Mouse (Mus musculus) stomach, embryonic 15.5 days (tissue): ENCODE results near the gene Tmem145. TPM values are rescaled to one million over a fixed set of nuclear protein-coding genes. Genes with fewer than 3 reads are reported as not detected.
"Not testable (repeated sequence)": the region's sequence is repeated elsewhere in the genome, so short reads cannot be mapped to it uniquely, and the experiment has no call there.

Experiments
- ATAC-seq: fragments of 200-750 bp; cut with Nextera tagmentation; 2 replicates; pipeline ENCODE4 v1.8.0; 2017; ENCODE audit warnings: low read depth, moderate number of reproducible peaks, moderate TSS enrichment; ENCODE audit not compliant: insufficient read depth, low FRiP score
- H3K27ac ChIP-seq: fragments of 300-500 bp; sonication (generic); 2 replicates; pipeline ENCODE4 v1.5.1; 2015; ENCODE audit warnings: mild to moderate bottlenecking, inconsistent platforms
- H3K27me3 ChIP-seq: fragments of 300-500 bp; sonication (generic); replicated peaks from 2 replicates; pipeline ENCODE4 v1.6.1; 2015; ENCODE audit warnings: inconsistent platforms
- H3K36me3 ChIP-seq: fragments of 300-500 bp; sonication (generic); 2 replicates; pipeline ENCODE4 v1.6.1; 2015; ENCODE audit warnings: inconsistent platforms
- H3K4me1 ChIP-seq: fragments of 300-500 bp; sonication (generic); 2 replicates; pipeline ENCODE4 v1.6.1; 2015; ENCODE audit warnings: inconsistent platforms
- H3K4me2 ChIP-seq: fragments of 300-500 bp; sonication (generic); 2 replicates; pipeline ENCODE4 v1.6.1; 2015; ENCODE audit warnings: mild to moderate bottlenecking, inconsistent platforms
- H3K4me3 ChIP-seq: fragments of 300-500 bp; sonication (generic); replicated peaks from 2 replicates; pipeline ENCODE4 v1.5.1; 2015; ENCODE audit warnings: inconsistent platforms
- H3K9ac ChIP-seq: fragments of 300-500 bp; sonication (generic); 2 replicates; pipeline ENCODE4 v1.6.1; 2015; ENCODE audit warnings: inconsistent platforms
- H3K9me3 ChIP-seq: fragments of 300-500 bp; sonication (generic); 2 replicates; pipeline ENCODE4 v1.6.1; 2016; ENCODE audit warnings: inconsistent platforms
- WGBS: fragments of 180-500 bp; shearing (Covaris S2); methylation state at CpG from one replicate; pipeline ENCODE4 v1.1.7; 2015; 5-methylcytosine and 5-hydroxymethylcytosine counted together
- polyA plus RNA-seq: library from polyadenylated mRNA; unstranded; fragments of >200 nt; fragmentation: Nextera tagmentation; extraction: Ambion mirVana; gene quantifications from 2 replicates; pipeline ENCODE4 v1.2.1, GENCODE M21; 2015

Tmem145 gene
- 1.4 and 1.6 TPM in 2 replicates for polyA plus RNA-seq

DNA sequence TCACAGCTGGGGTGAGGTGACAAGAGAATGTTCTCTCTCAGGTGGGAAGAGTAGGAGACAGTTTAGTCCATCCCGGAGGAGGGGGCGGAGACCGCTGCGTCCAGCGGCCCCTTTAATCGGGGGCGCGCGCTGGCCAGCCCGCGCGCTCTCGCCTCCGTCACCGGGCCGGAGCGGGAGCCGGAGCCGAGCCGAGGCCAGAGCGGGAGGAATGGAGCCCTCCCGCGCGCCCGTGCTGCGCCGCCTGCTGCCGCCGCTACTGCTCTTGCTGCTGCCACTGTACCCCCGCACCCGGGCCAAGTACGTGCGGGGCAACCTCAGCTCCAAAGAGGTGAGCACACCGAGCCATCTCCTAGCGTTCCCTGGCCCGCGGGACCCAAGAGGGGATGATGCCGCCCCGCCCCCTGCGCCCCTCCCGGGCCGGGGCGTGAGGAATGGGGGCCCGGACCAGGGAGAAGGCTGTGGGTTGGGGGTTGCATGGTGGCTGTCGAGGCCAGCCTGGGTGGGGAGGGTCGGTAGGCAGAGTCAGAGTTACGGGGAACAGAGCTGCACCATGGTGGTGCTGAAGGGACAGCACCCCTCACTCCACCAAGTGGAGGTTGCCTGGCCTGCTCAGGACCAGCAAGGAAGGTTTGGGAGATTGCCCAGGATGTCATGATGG lies at the start of gene Tmem145:
Gene Tmem145, plus strand, starts transcription at position 151 of the 658 bp plus-strand sequence.
- no peak within 1 kb of the TSS for H3K9ac ChIP-seq
- peaks cover 18% of the 10 kb centered on the region for H3K27me3 ChIP-seq
- peaks cover 9% of the 10 kb centered on the region; the same call in 1 of the 2 replicates for H3K4me1 ChIP-seq
- peak; percentile 69; the same call in 1 of the 2 replicates for ATAC-seq
- peak within 1 kb of the TSS; percentile 96 for H3K4me2 ChIP-seq
- H3K36me3 ChIP-seq = no peaks in the 10 kb centered on the region
- peak within 1 kb of the TSS; percentile 53 for H3K4me3 ChIP-seq
- no peaks in the 10 kb centered on the region for H3K9me3 ChIP-seq
- 0% methylated on average over 47 of the region's 47 CpGs for WGBS
- H3K27ac ChIP-seq = no peak within 1 kb of the TSS

DNA sequence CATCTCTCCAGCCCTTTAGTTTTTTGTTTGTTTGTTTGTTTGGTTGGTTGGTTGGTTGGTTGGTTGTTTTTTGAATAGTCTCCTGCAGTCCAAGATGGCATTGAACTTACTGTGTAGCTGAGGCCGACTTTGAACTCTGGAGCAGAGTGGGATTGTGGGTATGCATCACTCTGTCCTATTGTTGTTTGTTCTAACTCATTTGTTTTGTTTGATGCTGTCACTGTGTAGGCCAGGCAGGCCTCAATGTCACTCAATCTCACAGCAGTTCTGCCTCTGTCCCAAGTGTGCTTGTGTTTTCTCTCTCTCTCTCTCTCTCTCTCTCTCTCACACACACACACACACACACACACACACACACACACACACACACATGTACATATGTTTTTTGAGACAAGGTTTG lies 44.0 kb upstream of the Tmem145 start:
- no peak for ATAC-seq
- peaks cover 4% of the 10 kb centered on the region; the same call in 1 of the 2 replicates for H3K4me1 ChIP-seq
- H3K4me3 ChIP-seq = no peak overlapping the region
- H3K9ac ChIP-seq = no peak overlapping the region
- no peaks in the 10 kb centered on the region for H3K36me3 ChIP-seq
- H3K27me3 ChIP-seq = no peaks in the 10 kb centered on the region
- no peaks in the 10 kb centered on the region for H3K9me3 ChIP-seq
- H3K27ac ChIP-seq = no peak overlapping the region
- WGBS = 75% methylated on average over 1 of the region's 1 CpGs
- no peak overlapping the region for H3K4me2 ChIP-seq

DNA sequence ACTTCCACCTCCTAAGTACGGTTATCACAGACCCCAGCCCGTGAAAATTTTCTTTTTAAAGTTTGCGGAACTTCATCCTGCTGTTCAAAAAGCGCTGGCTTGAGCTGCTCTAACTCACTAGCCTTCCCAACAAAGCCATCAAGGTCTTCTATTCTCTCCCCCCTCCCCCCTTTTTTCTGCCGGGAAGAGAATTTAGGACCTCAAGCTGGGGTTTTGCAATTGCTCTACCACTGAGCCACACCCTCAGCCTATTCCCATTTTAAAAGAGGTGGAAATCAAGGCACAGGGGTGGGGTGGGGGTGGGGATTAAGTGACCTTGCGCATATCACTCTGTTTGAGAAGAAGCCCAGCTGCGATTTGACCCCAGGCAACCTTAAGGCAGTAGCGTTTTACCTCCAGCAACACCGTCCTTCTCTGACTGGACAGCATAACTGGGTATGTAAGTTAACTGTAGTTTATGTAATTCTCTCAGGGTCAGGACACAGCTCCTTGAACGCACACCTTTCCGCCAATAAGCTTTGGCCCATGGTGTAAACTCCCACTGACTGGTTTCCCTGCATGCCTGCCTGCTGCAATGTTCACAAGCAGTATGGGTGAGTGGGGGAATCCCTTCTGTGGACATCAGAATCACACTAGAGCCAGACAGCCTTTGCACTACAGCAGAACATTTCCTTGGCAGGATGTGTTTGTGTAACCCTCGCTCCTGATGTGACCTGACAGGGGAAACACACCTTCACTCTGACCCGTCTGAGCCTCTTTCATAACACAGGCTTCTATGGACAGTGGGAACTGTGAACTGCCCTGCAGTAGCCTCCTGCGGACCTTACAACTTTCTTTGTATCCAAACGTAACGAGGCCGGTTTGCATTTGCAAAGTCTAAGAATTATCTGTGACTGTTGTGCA lies 41.7 kb upstream of the Tmem145 start:
- 31% methylated on average over 17 of the region's 17 CpGs for WGBS
- Histone ChIP-seq H3K4me1 (peaks cover 13% of the 10 kb centered on the region), H3K4me2 (no peak overlapping the region), H3K27me3 (no peaks in the 10 kb centered on the region), H3K9me3 (no peaks in the 10 kb centered on the region), H3K36me3 (no peaks in the 10 kb centered on the region), H3K27ac (no peak overlapping the region), H3K9ac (no peak overlapping the region), H3K4me3 (no peak overlapping the region)
- ATAC-seq = no peak

DNA sequence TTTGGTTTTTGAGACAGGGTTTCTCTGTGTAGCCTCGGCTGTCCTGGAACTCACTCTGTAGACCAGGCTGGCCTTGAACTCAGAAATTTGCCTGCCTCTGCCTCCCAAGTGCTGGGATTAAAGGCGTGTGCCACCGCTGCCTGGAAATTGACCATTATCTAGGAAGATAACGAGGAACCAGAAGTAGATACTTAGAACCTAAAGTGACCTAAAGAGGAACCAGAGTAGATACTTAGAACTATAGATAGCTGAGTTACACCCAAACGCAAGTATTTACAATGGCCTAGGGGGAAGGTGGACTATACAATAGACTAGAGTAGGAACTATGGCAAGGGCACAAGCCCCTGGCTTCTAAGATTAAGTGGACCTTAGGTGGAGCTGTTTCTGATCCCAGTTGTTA lies 40.2 kb upstream of the Tmem145 start:
- not testable (repeated sequence) for H3K27ac ChIP-seq, H3K4me2 ChIP-seq, H3K9me3 ChIP-seq, H3K27me3 ChIP-seq, ATAC-seq, H3K9ac ChIP-seq, H3K36me3 ChIP-seq, H3K4me3 ChIP-seq
- 84% methylated on average over 5 of the region's 5 CpGs for WGBS
- peaks cover 26% of the 10 kb centered on the region for H3K4me1 ChIP-seq

DNA sequence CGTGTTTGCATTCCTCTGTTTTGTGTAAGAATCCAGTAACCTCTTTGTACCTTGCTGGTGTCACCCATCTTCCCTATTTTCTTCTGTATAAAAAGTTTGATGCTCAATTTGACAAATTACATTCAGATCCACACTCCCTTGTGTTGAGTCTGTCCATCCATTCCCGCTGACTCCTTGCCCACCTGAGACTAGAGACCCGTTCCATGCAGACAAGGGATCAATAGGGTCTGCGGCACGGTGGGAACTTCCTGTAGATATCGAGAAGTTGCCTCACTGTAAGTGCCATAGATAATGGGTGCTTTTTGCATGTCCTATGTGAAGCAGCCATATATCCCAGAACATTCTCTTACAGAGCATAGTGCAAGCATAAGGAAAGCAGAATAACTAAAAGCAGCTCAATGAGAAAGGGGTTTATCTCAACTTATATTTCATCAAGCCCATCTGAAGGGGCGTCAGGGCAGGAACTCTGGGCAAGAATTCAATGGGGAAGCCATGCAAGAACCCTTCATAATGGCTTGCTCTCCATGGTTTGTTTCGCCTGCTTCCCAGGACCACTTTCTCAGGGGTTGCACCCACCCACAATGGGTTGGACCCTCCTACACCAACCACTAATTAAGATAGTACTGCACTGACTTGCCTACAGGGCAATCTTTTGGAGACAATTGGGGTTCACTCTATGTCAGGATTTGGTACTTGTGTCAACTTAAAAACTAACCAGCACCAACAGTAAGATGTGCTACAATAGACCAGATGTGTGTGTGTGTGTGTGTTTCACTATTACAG lies 39.5 kb upstream of the Tmem145 start:
- H3K27ac ChIP-seq = no peak overlapping the region
- H3K27me3 ChIP-seq = no peaks in the 10 kb centered on the region
- no peak for ATAC-seq
- H3K9me3 ChIP-seq = no peaks in the 10 kb centered on the region
- 82% methylated on average over 8 of the region's 8 CpGs for WGBS
- peak overlapping the region; percentile 72; the same call in 1 of the 2 replicates for H3K4me2 ChIP-seq
- H3K9ac ChIP-seq = no peak overlapping the region
- H3K36me3 ChIP-seq = no peaks in the 10 kb centered on the region
- H3K4me1 ChIP-seq = peaks cover 26% of the 10 kb centered on the region
- H3K4me3 ChIP-seq = no peak overlapping the region; the same call in 1 of the 2 replicates

DNA sequence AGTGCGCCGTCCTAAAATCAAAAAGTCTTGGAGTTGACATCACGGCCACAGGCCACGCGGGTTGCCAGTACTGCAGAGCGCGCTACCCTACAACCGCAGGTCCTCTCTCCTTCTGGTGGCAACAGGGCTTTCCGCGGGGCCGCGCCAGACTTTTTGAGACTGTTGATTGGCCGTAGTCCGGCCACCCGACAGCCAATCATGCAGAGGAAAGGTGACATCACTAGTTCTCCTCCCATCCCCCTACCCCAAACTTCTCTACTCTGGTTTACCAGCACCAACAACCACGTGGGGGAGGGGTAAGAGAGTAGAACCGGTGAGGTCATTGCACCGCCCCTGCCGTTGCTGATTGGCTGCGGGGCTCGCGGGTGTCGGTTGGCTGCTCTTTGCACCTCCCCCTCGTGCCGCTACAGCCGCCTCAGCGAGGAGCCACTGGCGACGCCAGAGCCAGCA lies 38.6 kb upstream of the Tmem145 start, which contains the start of gene Cic:
Gene Cic, plus strand, starts transcription at position 404 of the 450 bp plus-strand sequence.
- peak within 1 kb of the TSS; percentile 55 for H3K9ac ChIP-seq
- peaks cover 26% of the 10 kb centered on the region for H3K4me1 ChIP-seq
- peaks cover 3% of the 10 kb centered on the region; the same call in 1 of the 2 replicates for H3K36me3 ChIP-seq
- no peaks in the 10 kb centered on the region for H3K27me3 ChIP-seq
- ATAC-seq = peak; percentile 82
- H3K4me3 ChIP-seq = peak within 1 kb of the TSS; percentile 74
- H3K4me2 ChIP-seq = peak within 1 kb of the TSS; percentile 82
- WGBS = under 1% methylated on average over 29 of the region's 29 CpGs
- peak within 1 kb of the TSS; percentile 91 for H3K27ac ChIP-seq
- no peaks in the 10 kb centered on the region for H3K9me3 ChIP-seq

DNA sequence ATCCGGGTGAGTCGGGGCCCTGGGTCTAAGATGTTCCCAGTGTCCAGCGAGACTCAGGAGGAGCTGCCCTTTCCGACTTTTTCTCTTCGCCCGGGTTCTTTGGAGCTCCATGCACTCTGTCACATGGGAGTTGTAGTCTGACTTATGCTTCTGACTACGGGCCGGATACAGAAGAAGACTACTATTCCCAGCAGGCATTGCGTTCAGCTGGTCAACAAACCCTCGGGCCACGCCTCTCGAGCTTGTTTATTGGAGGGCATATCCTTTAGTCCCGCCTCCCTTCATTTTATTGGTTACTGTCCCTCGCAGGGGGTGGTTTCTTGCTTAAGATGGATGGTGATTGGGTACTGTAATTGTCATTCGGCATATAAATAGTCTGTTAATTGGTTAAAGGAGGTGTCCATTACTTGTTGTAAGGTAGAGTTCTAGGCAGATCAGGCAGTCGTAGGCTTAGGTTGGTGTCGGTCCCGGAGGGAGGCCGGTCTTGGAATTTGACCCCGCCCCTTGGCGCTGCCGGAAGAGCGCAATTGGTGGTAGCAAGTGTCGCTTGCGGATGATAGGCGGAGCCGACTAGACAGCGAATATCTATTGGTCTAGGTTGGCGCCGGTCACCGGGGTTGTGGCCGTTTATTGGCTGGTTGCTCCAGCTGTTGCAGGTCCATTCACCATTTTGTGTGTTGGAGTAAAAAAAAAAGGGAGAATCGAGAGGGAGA lies 38.0 kb upstream of the Tmem145 start:
- ATAC-seq = peak; percentile 95
- Histone ChIP-seq H3K4me1 (peaks cover 26% of the 10 kb centered on the region), H3K9me3 (no peaks in the 10 kb centered on the region), H3K4me3 (peak overlapping the region; percentile 74), H3K9ac (peak overlapping the region; percentile 55; the same call in 1 of the 2 replicates), H3K27me3 (no peaks in the 10 kb centered on the region), H3K36me3 (peaks cover 8% of the 10 kb centered on the region), H3K4me2 (peak overlapping the region; percentile 82), H3K27ac (peak overlapping the region; percentile 91)
- WGBS = under 1% methylated on average over 33 of the region's 33 CpGs

DNA sequence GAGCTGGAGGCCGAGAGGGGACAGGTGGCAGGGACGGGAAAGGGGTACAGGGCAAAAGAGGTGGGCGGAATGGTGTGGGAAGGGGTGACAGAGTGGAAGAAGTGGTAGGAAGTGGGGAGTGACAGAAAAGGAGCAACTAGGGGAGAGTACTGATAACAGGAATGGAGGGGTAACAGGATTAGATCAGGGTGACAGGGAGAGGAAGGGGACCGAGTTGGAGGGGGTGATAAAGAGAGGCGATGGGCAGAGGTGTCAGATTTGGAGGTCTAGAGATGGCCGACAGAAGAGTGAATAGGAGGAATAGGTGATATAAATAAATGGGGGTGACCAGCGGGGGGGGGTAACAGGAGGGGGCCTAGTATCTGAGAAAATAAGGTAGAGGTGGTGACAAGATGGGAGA lies 37.3 kb upstream of the Tmem145 start:
- 1% methylated on average over 7 of the region's 7 CpGs for WGBS
- H3K4me2 ChIP-seq = peak overlapping the region; percentile 82
- peak overlapping the region; percentile 55 for H3K9ac ChIP-seq
- H3K27me3 ChIP-seq = no peaks in the 10 kb centered on the region
- peaks cover 15% of the 10 kb centered on the region for H3K36me3 ChIP-seq
- peak overlapping the region; percentile 84 for H3K27ac ChIP-seq
- H3K4me3 ChIP-seq = peak overlapping the region; percentile 74
- no peak for ATAC-seq
- H3K9me3 ChIP-seq = no peaks in the 10 kb centered on the region
- H3K4me1 ChIP-seq = peaks cover 31% of the 10 kb centered on the region

DNA sequence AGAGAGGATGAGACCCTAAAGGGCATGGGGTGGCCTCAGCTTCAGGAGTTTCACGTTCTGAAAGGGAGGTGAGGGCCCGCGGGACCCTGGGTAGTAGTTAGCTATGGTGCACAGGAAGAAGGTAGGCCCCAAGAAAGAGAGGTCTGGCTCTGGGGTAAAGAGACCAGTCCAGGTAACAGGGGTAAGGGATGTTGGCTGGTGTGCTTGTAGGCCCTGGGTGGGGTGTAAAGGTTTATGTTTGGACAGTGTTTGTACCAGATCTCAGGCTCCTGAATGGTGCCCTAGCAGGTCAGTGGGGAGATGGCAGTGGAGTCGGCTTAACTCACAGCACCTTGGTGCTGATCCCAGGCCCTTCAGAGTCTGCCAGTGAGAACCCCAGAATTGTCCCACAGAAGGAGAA lies 36.9 kb upstream of the Tmem145 start:
- no peaks in the 10 kb centered on the region for H3K9me3 ChIP-seq
- peak overlapping the region; percentile 74 for H3K4me3 ChIP-seq
- peak overlapping the region; percentile 82 for H3K4me2 ChIP-seq
- WGBS = 34% methylated on average over 4 of the region's 4 CpGs
- H3K9ac ChIP-seq = peak overlapping the region; percentile 55
- H3K4me1 ChIP-seq = peaks cover 32% of the 10 kb centered on the region
- no peak for ATAC-seq
- H3K27me3 ChIP-seq = no peaks in the 10 kb centered on the region
- peaks cover 19% of the 10 kb centered on the region for H3K36me3 ChIP-seq
- H3K27ac ChIP-seq = peak overlapping the region; percentile 84

DNA sequence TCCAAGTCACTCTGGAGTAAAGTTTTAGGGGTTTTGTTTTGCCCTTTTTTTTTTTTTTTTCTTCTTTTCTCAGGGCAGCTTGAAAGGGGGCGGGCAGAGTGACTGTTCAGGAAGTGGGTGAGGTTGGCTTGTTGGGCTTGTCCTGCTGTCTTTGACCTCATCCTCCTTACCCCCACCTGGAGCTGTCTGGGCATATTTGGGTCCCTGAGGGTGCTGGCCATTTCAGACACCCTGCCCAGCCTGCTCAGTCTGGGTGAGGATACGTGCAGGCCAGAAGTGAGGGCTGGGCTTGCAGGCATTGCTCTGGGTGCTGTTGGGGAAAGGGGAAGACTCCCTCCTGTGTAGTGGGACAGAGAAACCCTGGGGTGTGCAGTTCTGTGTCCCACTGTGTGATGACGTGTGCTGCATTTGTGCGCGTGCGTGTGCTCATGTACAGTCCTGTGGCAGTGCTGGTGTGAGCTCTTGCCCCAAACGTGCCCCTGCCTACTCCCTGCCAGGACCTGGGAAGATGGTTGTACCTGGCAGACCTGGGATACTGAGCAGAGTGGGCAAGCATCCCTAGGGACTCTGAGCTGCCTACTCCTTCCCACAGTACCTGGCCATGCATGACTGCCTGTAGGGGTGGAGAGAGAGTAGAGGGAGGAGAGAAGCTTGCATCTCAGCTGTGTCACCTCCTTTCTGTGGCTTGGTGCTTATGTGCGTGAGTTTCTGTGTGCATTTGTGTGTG lies 36.2 kb upstream of the Tmem145 start:
- H3K9me3 ChIP-seq = no peaks in the 10 kb centered on the region
- no peak for ATAC-seq
- peak overlapping the region; percentile 55; the same call in 1 of the 2 replicates for H3K9ac ChIP-seq
- 80% methylated on average over 8 of the region's 8 CpGs for WGBS
- peak overlapping the region; percentile 74 for H3K4me3 ChIP-seq
- H3K27ac ChIP-seq = peak overlapping the region; percentile 84; the same call in 1 of the 2 replicates
- no peaks in the 10 kb centered on the region for H3K27me3 ChIP-seq
- H3K4me2 ChIP-seq = peak overlapping the region; percentile 82
- peaks cover 19% of the 10 kb centered on the region for H3K36me3 ChIP-seq
- H3K4me1 ChIP-seq = peaks cover 39% of the 10 kb centered on the region
